Mouse (Mus musculus): Measurements from ENCODE around the gene Olfr1414.

- TF ChIP-seq CTCF (IDR thresholded peaks at IDR 0.05; ENCODE audit: low read depth, low read length) (no peak), POLR2AphosphoS5 (IDR thresholded peaks at IDR 0.05; ENCODE audit: insufficient replicate concordance, low read depth, low read length) (no peak)
These were observed 22.5 kb downstream of the Olfr1414 start, which contains the start of gene Olfr1415 for GRCm38 (mm10) chr1:92496001-92496400.

Measured in G1E (cell line).